Mouse (Mus musculus): ENCODE data around the gene Snx22.

Gene Snx22

GRCm38 (mm10) chr9:66068056-66068455, 1.5 kb downstream of the Snx22 start:
- DNase-seq = no peak

- DNase-seq = no peak
Measured at GRCm38 (mm10) chr9:66067542-66067941, 2.0 kb downstream of the Snx22 start.

- no peak for DNase-seq
Measured at GRCm38 (mm10) chr9:66066791-66067190, 2.7 kb downstream of the Snx22 start.

- DNase-seq = no peak
Measured at GRCm38 (mm10) chr9:66064316-66064715, 5.2 kb downstream of the Snx22 start.

GRCm38 (mm10) chr9:66063446-66063845, 6.1 kb downstream of the Snx22 start:
- no peak for DNase-seq

GRCm38 (mm10) chr9:66061656-66062055, 7.9 kb downstream of the Snx22 start:
- DNase-seq = no peak

- no peak for DNase-seq
Measured at GRCm38 (mm10) chr9:66060986-66061385, 8.5 kb downstream of the Snx22 start.

- no peak for DNase-seq
Measured at GRCm38 (mm10) chr9:66060308-66060647, 9.2 kb downstream of the Snx22 start.

GRCm38 (mm10) chr9:66059583-66060307, 9.8 kb downstream of the Snx22 start, which contains the start of gene Ppib:
Gene Ppib (plus strand): TSS chr9:66060222.
- peak; percentile 99 for DNase-seq

- no peak for DNase-seq
Measured at GRCm38 (mm10) chr9:66053620-66054019, 15.9 kb downstream of the Snx22 start.

GRCm38 (mm10) chr9:66052731-66053130, 16.8 kb downstream of the Snx22 start:
- no peak for DNase-seq

- no peak for DNase-seq
Measured at GRCm38 (mm10) chr9:66051493-66051892, 18.0 kb downstream of the Snx22 start.

GRCm38 (mm10) chr9:66049931-66050601, 19.5 kb downstream of the Snx22 start:
- no peak for DNase-seq

- no peak for DNase-seq
Measured at GRCm38 (mm10) chr9:66043241-66043640, 26.3 kb downstream of the Snx22 start.

- DNase-seq = no peak
Measured at GRCm38 (mm10) chr9:66042331-66042730, 27.2 kb downstream of the Snx22 start.

- DNase-seq = peak; percentile 42
Measured at GRCm38 (mm10) chr9:66040801-66041200, 28.7 kb downstream of the Snx22 start.

GRCm38 (mm10) chr9:66039290-66039689, 30.2 kb downstream of the Snx22 start:
- DNase-seq = peak; percentile 51

- no peak for DNase-seq
Measured at GRCm38 (mm10) chr9:66038581-66038980, 30.9 kb downstream of the Snx22 start.

GRCm38 (mm10) chr9:66038082-66038481, 31.4 kb downstream of the Snx22 start:
- DNase-seq = peak; percentile 80

- no peak for DNase-seq
Measured at GRCm38 (mm10) chr9:66020601-66021000, 48.9 kb downstream of the Snx22 start.

All from right cerebral cortex, adult 18-20 months (tissue).